Mouse (Mus musculus) lung, embryonic 15.5 days (tissue): ENCODE measurements around the gene Nfic. TPM values are rescaled to one million over a fixed set of nuclear protein-coding genes. Genes with fewer than 3 reads are reported as not detected.

Source experiments
- ATAC-seq: fragments of 200-750 bp; cut with Nextera tagmentation; 2 replicates; pipeline ENCODE4 v1.8.0; 2017; ENCODE audit warnings: moderate number of reproducible peaks, borderline replicate concordance; ENCODE audit not compliant: low FRiP score, low TSS enrichment; ENCODE audit errors: extremely low read depth
- H3K27ac ChIP-seq: fragments of 300-500 bp; sonication (generic); 2 replicates; pipeline ENCODE4 v1.5.1; 2015; ENCODE audit warnings: moderate library complexity, mild to moderate bottlenecking, inconsistent platforms
- H3K27me3 ChIP-seq: fragments of 300-500 bp; sonication (generic); 2 replicates; pipeline ENCODE4 v1.6.1; 2015; ENCODE audit warnings: inconsistent platforms
- H3K36me3 ChIP-seq: fragments of 300-500 bp; sonication (generic); 2 replicates; pipeline ENCODE4 v1.6.1; 2015; ENCODE audit warnings: inconsistent platforms
- H3K4me1 ChIP-seq: fragments of 300-500 bp; sonication (generic); 2 replicates; pipeline ENCODE4 v1.6.1; 2015; ENCODE audit warnings: inconsistent platforms
- H3K4me2 ChIP-seq: fragments of 300-500 bp; sonication (generic); 2 replicates; pipeline ENCODE4 v1.6.1; 2015; ENCODE audit warnings: inconsistent platforms, mild to moderate bottlenecking, moderate library complexity
- H3K4me3 ChIP-seq: fragments of 300-500 bp; sonication (generic); 2 replicates; pipeline ENCODE4 v1.5.1; 2015; ENCODE audit warnings: mild to moderate bottlenecking, inconsistent platforms
- H3K9ac ChIP-seq: fragments of 300-500 bp; sonication (generic); 2 replicates; pipeline ENCODE4 v1.6.1; 2015; ENCODE audit warnings: inconsistent platforms
- H3K9me3 ChIP-seq: fragments of 300-500 bp; sonication (generic); 2 replicates; pipeline ENCODE4 v1.6.1; 2016; ENCODE audit warnings: inconsistent platforms
- WGBS: fragments of 180-500 bp; shearing (Covaris S2); methylation state at CpG from one replicate; pipeline ENCODE4 v1.1.7; 2015; 5-methylcytosine and 5-hydroxymethylcytosine counted together
- polyA plus RNA-seq: library from polyadenylated mRNA; unstranded; fragments of >200 nt; fragmentation: Nextera tagmentation; extraction: Ambion mirVana; gene quantifications from 2 replicates; pipeline ENCODE4 v1.2.1, GENCODE M21; 2015

Gene Nfic
- polyA plus RNA-seq, 1 experiment from 2014 or later, result 86.0 TPM

GRCm38 (mm10) chr10:81427327-81427726, 28.1 kb downstream of the Nfic start:
- Histone ChIP-seq H3K27me3 (0 out of 2 replicates have a peak, but pooled peaks cover 3% of the 10 kb centered on the region), H3K36me3 (no peaks in the 10 kb centered on the region), H3K9ac (peak overlapping the region; percentile 78; the same call in 1 of the 2 replicates), H3K9me3 (no peaks in the 10 kb centered on the region), H3K4me1 (peaks cover 45% of the 10 kb centered on the region), H3K4me2 (peak overlapping the region; percentile 89), H3K27ac (0 out of 2 replicates have a peak overlapping the region, but pooled peaks have one; percentile 78), H3K4me3 (peak overlapping the region; percentile 74)
- ATAC-seq, result no peak
- WGBS, result 24% methylated on average over 3 of the region's 3 CpGs

- Histone ChIP-seq H3K9me3 (no peaks in the 10 kb centered on the region), H3K9ac (peak overlapping the region; percentile 78), H3K4me2 (peak overlapping the region; percentile 89), H3K4me3 (peak overlapping the region; percentile 74), H3K36me3 (no peaks in the 10 kb centered on the region), H3K27ac (peak overlapping the region; percentile 78), H3K4me1 (peaks cover 45% of the 10 kb centered on the region), H3K27me3 (0 out of 2 replicates have a peak, but pooled peaks cover 3% of the 10 kb centered on the region)
- no peak for ATAC-seq
- 1% methylated on average over 38 of the region's 38 CpGs for WGBS
Measured at GRCm38 (mm10) chr10:81426897-81427296, 28.5 kb downstream of the Nfic start.

GRCm38 (mm10) chr10:81426081-81426671, 29.3 kb downstream of the Nfic start:
- no peaks in the 10 kb centered on the region for H3K36me3 ChIP-seq
- H3K9ac ChIP-seq, result peak overlapping the region; percentile 78
- 2% methylated on average over 23 of the region's 33 CpGs for WGBS
- peak overlapping the region; percentile 89 for H3K4me2 ChIP-seq
- 0 out of 2 replicates have a peak, but pooled peaks cover 3% of the 10 kb centered on the region for H3K27me3 ChIP-seq
- H3K4me1 ChIP-seq, result peaks cover 39% of the 10 kb centered on the region
- peak overlapping the region; percentile 78 for H3K27ac ChIP-seq
- ATAC-seq, result no peak
- no peaks in the 10 kb centered on the region for H3K9me3 ChIP-seq
- peak overlapping the region; percentile 74 for H3K4me3 ChIP-seq

GRCm38 (mm10) chr10:81425236-81425850, 30.1 kb downstream of the Nfic start:
- peak overlapping the region; percentile 74 for H3K4me3 ChIP-seq
- WGBS, result 33% methylated on average over 10 of the region's 10 CpGs
- H3K27ac ChIP-seq, result peak overlapping the region; percentile 78
- peaks cover 3% of the 10 kb centered on the region for H3K36me3 ChIP-seq
- 0 out of 2 replicates have a peak, but pooled peaks cover 3% of the 10 kb centered on the region for H3K27me3 ChIP-seq
- peaks cover 40% of the 10 kb centered on the region for H3K4me1 ChIP-seq
- H3K4me2 ChIP-seq, result peak overlapping the region; percentile 89
- no peaks in the 10 kb centered on the region for H3K9me3 ChIP-seq
- no peak for ATAC-seq
- H3K9ac ChIP-seq, result peak overlapping the region; percentile 78

- H3K4me3 ChIP-seq, result peak overlapping the region; percentile 74
- H3K9me3 ChIP-seq, result no peaks in the 10 kb centered on the region
- peak; percentile 16; the same call in 1 of the 2 replicates for ATAC-seq
- H3K4me1 ChIP-seq, result peaks cover 41% of the 10 kb centered on the region
- H3K9ac ChIP-seq, result peak overlapping the region; percentile 78
- WGBS, result 6% methylated on average over 25 of the region's 25 CpGs
- 0 out of 2 replicates have a peak, but pooled peaks cover 3% of the 10 kb centered on the region for H3K27me3 ChIP-seq
- peak overlapping the region; percentile 78 for H3K27ac ChIP-seq
- peaks cover 10% of the 10 kb centered on the region for H3K36me3 ChIP-seq
- H3K4me2 ChIP-seq, result peak overlapping the region; percentile 89
Measured at GRCm38 (mm10) chr10:81424246-81425051, 31.0 kb downstream of the Nfic start.

GRCm38 (mm10) chr10:81423476-81424245, 31.8 kb downstream of the Nfic start:
- peak overlapping the region; percentile 74 for H3K4me3 ChIP-seq
- H3K9ac ChIP-seq, result peak overlapping the region; percentile 25
- peak overlapping the region; percentile 78 for H3K27ac ChIP-seq
- 68% methylated on average over 4 of the region's 4 CpGs for WGBS
- peaks cover 46% of the 10 kb centered on the region for H3K4me1 ChIP-seq
- peak overlapping the region; percentile 89 for H3K4me2 ChIP-seq
- 0 out of 2 replicates have a peak, but pooled peaks cover 3% of the 10 kb centered on the region for H3K27me3 ChIP-seq
- H3K36me3 ChIP-seq, result peaks cover 10% of the 10 kb centered on the region
- H3K9me3 ChIP-seq, result no peaks in the 10 kb centered on the region
- no peak for ATAC-seq

- H3K4me2 ChIP-seq, result no peak overlapping the region
- H3K9ac ChIP-seq, result no peak overlapping the region
- peaks cover 56% of the 10 kb centered on the region for H3K4me1 ChIP-seq
- ATAC-seq, result no peak
- no peaks in the 10 kb centered on the region for H3K27me3 ChIP-seq
- H3K4me3 ChIP-seq, result no peak overlapping the region
- H3K27ac ChIP-seq, result no peak overlapping the region
- peaks cover 10% of the 10 kb centered on the region for H3K36me3 ChIP-seq
- H3K9me3 ChIP-seq, result no peaks in the 10 kb centered on the region
- WGBS, result 80% methylated on average over 3 of the region's 3 CpGs
Measured at GRCm38 (mm10) chr10:81422661-81423217, 32.7 kb downstream of the Nfic start.

GRCm38 (mm10) chr10:81422191-81422590, 33.2 kb downstream of the Nfic start:
- Histone ChIP-seq H3K4me3 (no peak overlapping the region), H3K27ac (no peak overlapping the region), H3K9me3 (no peaks in the 10 kb centered on the region), H3K4me1 (peaks cover 58% of the 10 kb centered on the region), H3K36me3 (peaks cover 10% of the 10 kb centered on the region), H3K27me3 (no peaks in the 10 kb centered on the region), H3K9ac (no peak overlapping the region), H3K4me2 (no peak overlapping the region)
- WGBS, result 64% methylated on average over 6 of the region's 6 CpGs
- ATAC-seq, result no peak

- Histone ChIP-seq H3K36me3 (peaks cover 10% of the 10 kb centered on the region), H3K9ac (no peak overlapping the region), H3K4me3 (no peak overlapping the region), H3K9me3 (no peaks in the 10 kb centered on the region), H3K4me2 (no peak overlapping the region), H3K4me1 (peaks cover 61% of the 10 kb centered on the region), H3K27me3 (no peaks in the 10 kb centered on the region), H3K27ac (no peak overlapping the region)
- 83% methylated on average over 5 of the region's 5 CpGs for WGBS
- no peak for ATAC-seq
Measured at GRCm38 (mm10) chr10:81421797-81422100, 33.7 kb downstream of the Nfic start.

GRCm38 (mm10) chr10:81421041-81421796, 34.2 kb downstream of the Nfic start:
- no peak overlapping the region for H3K4me2 ChIP-seq
- H3K9me3 ChIP-seq, result no peaks in the 10 kb centered on the region
- H3K27me3 ChIP-seq, result no peaks in the 10 kb centered on the region
- no peak overlapping the region for H3K27ac ChIP-seq
- WGBS, result 67% methylated on average over 4 of the region's 4 CpGs
- no peak overlapping the region for H3K9ac ChIP-seq
- no peak overlapping the region for H3K4me3 ChIP-seq
- peaks cover 66% of the 10 kb centered on the region for H3K4me1 ChIP-seq
- ATAC-seq, result no peak
- peaks cover 10% of the 10 kb centered on the region for H3K36me3 ChIP-seq
